In genomic region chr2:103568161-103568560, GRCm38 (mm10) we compare ENCODE assay signal across 8 mouse cellular contexts. TPM values are rescaled to one million over a fixed set of nuclear protein-coding genes. Genes with fewer than 3 reads are reported as not detected.
DNase-seq lines count a peak whose midpoint lies in the region; ATAC-seq lines count a peak whose summit lies in the region.

No protein-coding gene starts in this region.

- H3K9me3 ChIP-seq in kidney, embryonic 16.5 days (ENCODE audit: low read length): no peaks in the 10 kb centered on the region
- H3K9me3 ChIP-seq in embryonic facial prominence, embryonic 12.5 days: no peaks in the 10 kb centered on the region
- no peaks in the 10 kb centered on the region for H3K9me3 ChIP-seq in hindbrain, embryonic 13.5 days
- no peaks in the 10 kb centered on the region for H3K9me3 ChIP-seq in midbrain, embryonic 16.5 days (replicated peaks; ENCODE audit: control insufficient read depth, low read length, poor library complexity, severe bottlenecking)

- H3K9ac ChIP-seq in kidney, embryonic 16.5 days (replicated peaks; ENCODE audit: low read length): peak overlapping the region; percentile 31; the same call in 1 of the 2 replicates
- peak overlapping the region; percentile 79; the same call in 1 of the 2 replicates for H3K9ac ChIP-seq in embryonic facial prominence, embryonic 12.5 days
- peak overlapping the region; percentile 83 for H3K9ac ChIP-seq in hindbrain, embryonic 13.5 days
- no peak overlapping the region; the same call in 1 of the 2 replicates for H3K9ac ChIP-seq in midbrain, embryonic 16.5 days (ENCODE audit: low read depth, low read length)

- DNase-seq in kidney, postnatal 14 days: no peak
- no peak for DNase-seq in layer of hippocampus, adult 11-12 months (ENCODE audit: low spot score)
- DNase-seq in spleen, postnatal 36 days (ENCODE audit: low spot score in 2 of 2): no peak

- H3K4me1 ChIP-seq in kidney, embryonic 16.5 days (ENCODE audit: insufficient read depth, low read length): peaks cover 40% of the 10 kb centered on the region
- H3K4me1 ChIP-seq in embryonic facial prominence, embryonic 12.5 days: peaks cover 47% of the 10 kb centered on the region
- peaks cover 66% of the 10 kb centered on the region for H3K4me1 ChIP-seq in hindbrain, embryonic 13.5 days (replicated peaks)
- peaks cover 22% of the 10 kb centered on the region; the same call in 1 of the 2 replicates for H3K4me1 ChIP-seq in midbrain, embryonic 16.5 days (ENCODE audit: control insufficient read depth, insufficient read depth, low read length)

- no peaks in the 10 kb centered on the region for H3K27me3 ChIP-seq in kidney, embryonic 16.5 days (ENCODE audit: insufficient read depth, low read length)
- peaks cover 5% of the 10 kb centered on the region; the same call in 1 of the 2 replicates for H3K27me3 ChIP-seq in embryonic facial prominence, embryonic 12.5 days
- peaks cover 5% of the 10 kb centered on the region; the same call in 1 of the 2 replicates for H3K27me3 ChIP-seq in hindbrain, embryonic 13.5 days
- no peaks in the 10 kb centered on the region for H3K27me3 ChIP-seq in midbrain, embryonic 16.5 days (ENCODE audit: control insufficient read depth, insufficient read depth, low read depth, low read length)

- H3K4me3 ChIP-seq in kidney, embryonic 16.5 days (ENCODE audit: low read length): peak overlapping the region; percentile 55
- H3K4me3 ChIP-seq in embryonic facial prominence, embryonic 12.5 days: peak overlapping the region; percentile 77
- H3K4me3 ChIP-seq in hindbrain, embryonic 13.5 days: peak overlapping the region; percentile 75
- H3K4me3 ChIP-seq in midbrain, embryonic 16.5 days (ENCODE audit: low read depth, low read length): peak overlapping the region; percentile 68

- H3K36me3 ChIP-seq in kidney, embryonic 16.5 days (ENCODE audit: insufficient read depth, low read length): no peaks in the 10 kb centered on the region
- H3K36me3 ChIP-seq in embryonic facial prominence, embryonic 12.5 days: no peaks in the 10 kb centered on the region
- no peaks in the 10 kb centered on the region for H3K36me3 ChIP-seq in hindbrain, embryonic 13.5 days
- no peaks in the 10 kb centered on the region for H3K36me3 ChIP-seq in midbrain, embryonic 16.5 days (ENCODE audit: control insufficient read depth, insufficient read depth, low read length)

- peak overlapping the region; percentile 91 for H3K4me2 ChIP-seq in kidney, embryonic 16.5 days (replicated peaks; ENCODE audit: low read depth, low read length)
- peak overlapping the region; percentile 88 for H3K4me2 ChIP-seq in embryonic facial prominence, embryonic 12.5 days (replicated peaks)
- peak overlapping the region; percentile 99 for H3K4me2 ChIP-seq in hindbrain, embryonic 13.5 days
- peak overlapping the region; percentile 96 for H3K4me2 ChIP-seq in midbrain, embryonic 16.5 days (ENCODE audit: low read length)

- no peak for ATAC-seq in kidney, embryonic 16.5 days (ENCODE audit: low FRiP score, low TSS enrichment)
- no peak for ATAC-seq in embryonic facial prominence, embryonic 12.5 days (ENCODE audit: insufficient number of reproducible peaks, insufficient read depth, low FRiP score, low TSS enrichment)
- no peak for ATAC-seq in hindbrain, embryonic 13.5 days (ENCODE audit: low FRiP score)
- no peak for ATAC-seq in midbrain, embryonic 16.5 days
- ATAC-seq in megakaryocyte-erythroid progenitor cell, adult 5-6 weeks (replicated peaks; ENCODE audit: low FRiP score, low TSS enrichment, poor library complexity, severe bottlenecking): no peak

- H3K27ac ChIP-seq in kidney, embryonic 16.5 days (ENCODE audit: low read length): no peak overlapping the region
- H3K27ac ChIP-seq in embryonic facial prominence, embryonic 12.5 days: peak overlapping the region; percentile 36; the same call in 1 of the 2 replicates
- no peak overlapping the region for H3K27ac ChIP-seq in hindbrain, embryonic 13.5 days
- no peak overlapping the region for H3K27ac ChIP-seq in midbrain, embryonic 16.5 days (ENCODE audit: low read length)

- 36% methylated on average over 7 of the region's 7 CpGs for WGBS in kidney, embryonic 16.5 days
- 11% methylated on average over 7 of the region's 7 CpGs for WGBS in embryonic facial prominence, embryonic 12.5 days
- WGBS in hindbrain, embryonic 13.5 days: 15% methylated on average over 7 of the region's 7 CpGs
- 8% methylated on average over 7 of the region's 7 CpGs for WGBS in midbrain, embryonic 16.5 days

RNA-seq across cellular contexts. Expression of gene Abtb2, which starts 2.1 kb away (rescaled TPM):
- 7.8 and 9.3 TPM in 2 replicates for polyA plus RNA-seq in kidney, embryonic 16.5 days (2015; fragmentation: Nextera tagmentation; extraction: Ambion mirVana)
- 21.2 and 22.7 TPM in 2 replicates for polyA plus RNA-seq in embryonic facial prominence, embryonic 12.5 days (2016; fragmentation: Nextera tagmentation; extraction: Ambion mirVana)
- polyA plus RNA-seq in hindbrain, embryonic 13.5 days (2015; fragmentation: Nextera tagmentation; extraction: Ambion mirVana): 10.9 and 13.1 TPM in 2 replicates
- polyA plus RNA-seq in midbrain, embryonic 16.5 days (2015; fragmentation: Nextera tagmentation; extraction: Ambion mirVana): 8.7 and 9.0 TPM in 2 replicates
- total RNA-seq in megakaryocyte-erythroid progenitor cell, adult 5-6 weeks (2014; fragmentation: Nextera tagmentation): 0.57 and 1.4 TPM in 2 replicates
- 0.42 and 0.99 TPM in 2 replicates for total RNA-seq in megakaryocyte-erythroid progenitor cell, adult 5-6 weeks (2017)
